Mouse (Mus musculus): ENCODE measurements around the gene Slc35c2. TPM values are rescaled to one million over a fixed set of nuclear protein-coding genes. Genes with fewer than 3 reads are reported as not detected.

The Slc35c2 gene
- polyA plus RNA-seq, 1 experiment: 24.6 TPM

DNA sequence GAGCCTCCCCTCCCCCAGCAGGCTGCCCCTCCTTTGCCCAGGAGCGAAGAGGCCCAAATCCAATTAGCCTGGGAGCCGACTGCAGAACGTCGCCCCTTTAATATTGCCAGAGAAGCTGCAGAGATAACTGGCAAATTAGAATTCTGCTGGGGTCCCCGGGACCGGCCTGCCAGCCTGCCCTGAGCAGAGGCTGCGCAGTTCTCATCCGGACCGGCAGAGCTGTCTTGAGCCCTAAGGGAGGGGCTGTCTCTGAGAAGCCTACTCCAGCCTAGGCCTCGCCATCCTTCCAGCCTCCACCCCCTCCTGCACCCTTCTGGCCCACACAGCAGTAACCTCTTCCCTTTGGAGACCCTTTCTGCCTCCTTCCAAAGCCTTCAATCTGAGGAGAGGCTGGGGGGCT lies 33.8 kb downstream of the Slc35c2 start:
- no peak for TF ChIP-seq POLR2A (IDR thresholded peaks at IDR 0.05; ENCODE audit: insufficient read depth, low read length)
- TF ChIP-seq CTCF (IDR thresholded peaks at IDR 0.05; ENCODE audit: low read depth, low read length): no peak
- TF ChIP-seq EP300 (IDR thresholded peaks at IDR 0.05; ENCODE audit: insufficient read depth, low read depth, low read length): no peak
- Histone ChIP-seq H3K4me3 (ENCODE audit: low read depth, low read length) (no peak overlapping the region), H3K27me3 (ENCODE audit: control insufficient read depth, insufficient read depth, low read length, poor library complexity, severe bottlenecking) (no peaks in the 10 kb centered on the region), H3K9ac (ENCODE audit: low read depth, poor library complexity, severe bottlenecking) (no peak overlapping the region), H3K9me3 (replicated peaks; ENCODE audit: control insufficient read depth, insufficient read depth, low read length, poor library complexity, severe bottlenecking) (no peaks in the 10 kb centered on the region), H3K36me3 (ENCODE audit: control insufficient read depth, insufficient read depth, low read length, poor library complexity, severe bottlenecking) (no peaks in the 10 kb centered on the region), H3K4me1 (ENCODE audit: control insufficient read depth, insufficient read depth, low read length) (no peaks in the 10 kb centered on the region), H3K27ac (ENCODE audit: insufficient read depth, low read length) (no peak overlapping the region)

GRCm38 (mm10) chr2:165253269-165253668 lies 34.4 kb downstream of the Slc35c2 start:
- no peak overlapping the region for H3K9ac ChIP-seq (ENCODE audit: low read depth, poor library complexity, severe bottlenecking)
- no peaks in the 10 kb centered on the region for H3K9me3 ChIP-seq (replicated peaks; ENCODE audit: control insufficient read depth, insufficient read depth, low read length, poor library complexity, severe bottlenecking)
- H3K4me3 ChIP-seq (ENCODE audit: low read depth, low read length): no peak overlapping the region
- H3K36me3 ChIP-seq (ENCODE audit: control insufficient read depth, insufficient read depth, low read length, poor library complexity, severe bottlenecking): no peaks in the 10 kb centered on the region
- H3K27me3 ChIP-seq (ENCODE audit: control insufficient read depth, insufficient read depth, low read length, poor library complexity, severe bottlenecking): no peaks in the 10 kb centered on the region
- no peak for TF ChIP-seq CTCF (IDR thresholded peaks at IDR 0.05; ENCODE audit: low read depth, low read length)
- TF ChIP-seq POLR2A (IDR thresholded peaks at IDR 0.05; ENCODE audit: insufficient read depth, low read length): no peak
- TF ChIP-seq EP300 (IDR thresholded peaks at IDR 0.05; ENCODE audit: insufficient read depth, low read depth, low read length): no peak
- H3K27ac ChIP-seq (ENCODE audit: insufficient read depth, low read length): no peak overlapping the region
- H3K4me1 ChIP-seq (ENCODE audit: control insufficient read depth, insufficient read depth, low read length): no peaks in the 10 kb centered on the region

- no peaks in the 10 kb centered on the region for H3K36me3 ChIP-seq (ENCODE audit: control insufficient read depth, insufficient read depth, low read length, poor library complexity, severe bottlenecking)
- no peak overlapping the region for H3K27ac ChIP-seq (ENCODE audit: insufficient read depth, low read length)
- H3K9ac ChIP-seq (ENCODE audit: low read depth, poor library complexity, severe bottlenecking): no peak overlapping the region
- TF ChIP-seq POLR2A (IDR thresholded peaks at IDR 0.05; ENCODE audit: insufficient read depth, low read length) (no peak), CTCF (IDR thresholded peaks at IDR 0.05; ENCODE audit: low read depth, low read length) (no peak), EP300 (IDR thresholded peaks at IDR 0.05; ENCODE audit: insufficient read depth, low read depth, low read length) (no peak)
- H3K27me3 ChIP-seq (ENCODE audit: control insufficient read depth, insufficient read depth, low read length, poor library complexity, severe bottlenecking): no peaks in the 10 kb centered on the region
- H3K4me1 ChIP-seq (ENCODE audit: control insufficient read depth, insufficient read depth, low read length): no peaks in the 10 kb centered on the region
- no peaks in the 10 kb centered on the region for H3K9me3 ChIP-seq (replicated peaks; ENCODE audit: control insufficient read depth, insufficient read depth, low read length, poor library complexity, severe bottlenecking)
- no peak overlapping the region for H3K4me3 ChIP-seq (ENCODE audit: low read depth, low read length)
These were observed 34.9 kb downstream of the Slc35c2 start for GRCm38 (mm10) chr2:165252801-165253200.

DNA sequence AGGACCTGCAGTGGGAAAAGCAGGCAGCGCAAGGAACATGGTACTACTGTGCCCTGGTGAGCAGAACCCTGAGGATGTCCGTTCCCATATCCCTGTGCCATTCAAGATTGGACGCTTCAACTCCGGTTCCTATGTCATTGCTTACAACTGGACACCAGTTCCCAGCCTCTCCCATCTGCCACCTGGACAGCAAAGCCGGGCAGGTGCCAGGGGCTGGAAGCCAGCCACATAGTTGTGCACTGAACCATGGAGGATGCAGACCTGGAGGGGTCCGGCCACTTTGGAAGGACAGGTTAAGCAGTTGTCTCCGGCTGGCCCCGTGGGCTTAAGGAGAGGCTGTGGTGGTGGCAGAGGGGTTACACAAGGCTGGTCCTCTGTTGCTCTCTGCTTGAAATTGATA lies 35.3 kb downstream of the Slc35c2 start:
- TF ChIP-seq POLR2A (IDR thresholded peaks at IDR 0.05; ENCODE audit: insufficient read depth, low read length) (no peak), CTCF (IDR thresholded peaks at IDR 0.05; ENCODE audit: low read depth, low read length) (no peak), EP300 (IDR thresholded peaks at IDR 0.05; ENCODE audit: insufficient read depth, low read depth, low read length) (no peak)
- Histone ChIP-seq H3K4me1 (ENCODE audit: control insufficient read depth, insufficient read depth, low read length) (no peaks in the 10 kb centered on the region), H3K36me3 (ENCODE audit: control insufficient read depth, insufficient read depth, low read length, poor library complexity, severe bottlenecking) (no peaks in the 10 kb centered on the region), H3K9me3 (replicated peaks; ENCODE audit: control insufficient read depth, insufficient read depth, low read length, poor library complexity, severe bottlenecking) (no peaks in the 10 kb centered on the region), H3K4me3 (ENCODE audit: low read depth, low read length) (no peak overlapping the region), H3K27me3 (ENCODE audit: control insufficient read depth, insufficient read depth, low read length, poor library complexity, severe bottlenecking) (no peaks in the 10 kb centered on the region), H3K27ac (ENCODE audit: insufficient read depth, low read length) (no peak overlapping the region), H3K9ac (ENCODE audit: low read depth, poor library complexity, severe bottlenecking) (no peak overlapping the region)

DNA sequence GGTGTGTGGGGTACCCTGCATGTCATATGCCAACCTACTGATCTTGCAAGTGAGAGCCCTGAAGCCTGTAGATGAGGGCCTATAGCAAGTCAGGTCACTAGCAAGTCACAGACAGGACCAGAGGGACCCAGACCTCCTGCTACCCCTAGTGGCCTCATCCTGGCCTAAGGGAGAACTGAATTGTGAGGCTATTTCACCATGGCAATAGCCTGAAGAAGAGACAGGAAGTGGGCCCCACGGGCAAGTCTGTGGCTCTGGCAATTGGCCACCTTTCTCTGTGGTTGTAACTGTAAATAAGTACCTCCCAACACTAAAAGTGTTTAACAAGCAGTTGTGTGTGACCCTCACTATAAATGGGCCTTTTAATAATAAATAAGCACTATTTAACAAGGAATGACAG lies 36.8 kb downstream of the Slc35c2 start:
- Histone ChIP-seq H3K9me3 (replicated peaks; ENCODE audit: control insufficient read depth, insufficient read depth, low read length, poor library complexity, severe bottlenecking) (no peaks in the 10 kb centered on the region), H3K4me3 (ENCODE audit: low read depth, low read length) (no peak overlapping the region), H3K27ac (ENCODE audit: insufficient read depth, low read length) (no peak overlapping the region), H3K9ac (ENCODE audit: low read depth, poor library complexity, severe bottlenecking) (no peak overlapping the region), H3K4me1 (ENCODE audit: control insufficient read depth, insufficient read depth, low read length) (no peaks in the 10 kb centered on the region), H3K27me3 (ENCODE audit: control insufficient read depth, insufficient read depth, low read length, poor library complexity, severe bottlenecking) (no peaks in the 10 kb centered on the region), H3K36me3 (ENCODE audit: control insufficient read depth, insufficient read depth, low read length, poor library complexity, severe bottlenecking) (no peaks in the 10 kb centered on the region)
- TF ChIP-seq POLR2A (IDR thresholded peaks at IDR 0.05; ENCODE audit: insufficient read depth, low read length) (no peak), EP300 (IDR thresholded peaks at IDR 0.05; ENCODE audit: insufficient read depth, low read depth, low read length) (no peak), CTCF (IDR thresholded peaks at IDR 0.05; ENCODE audit: low read depth, low read length) (no peak)

DNA sequence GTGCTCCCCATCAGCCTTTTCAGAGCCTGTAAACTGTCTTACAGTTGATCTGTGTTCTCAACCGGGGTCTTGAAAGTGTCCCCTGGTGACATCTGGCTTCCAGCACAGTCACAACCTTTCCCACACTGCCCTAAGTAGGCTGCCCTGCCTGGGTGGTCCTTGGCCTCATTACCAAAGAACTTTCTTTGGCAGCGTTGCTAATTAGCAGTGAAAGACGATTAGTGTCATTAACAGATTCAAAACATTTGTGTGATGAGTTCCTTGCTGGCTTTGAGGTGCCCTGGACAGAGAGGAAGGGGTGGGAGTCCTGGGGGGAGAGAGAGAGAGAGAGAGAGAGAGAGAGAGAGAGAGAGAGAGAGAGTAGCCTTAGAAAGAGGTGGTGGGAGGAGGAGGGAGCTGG lies 38.7 kb downstream of the Slc35c2 start:
- Histone ChIP-seq H3K4me1 (ENCODE audit: control insufficient read depth, insufficient read depth, low read length) (no peaks in the 10 kb centered on the region), H3K36me3 (ENCODE audit: control insufficient read depth, insufficient read depth, low read length, poor library complexity, severe bottlenecking) (no peaks in the 10 kb centered on the region), H3K9me3 (replicated peaks; ENCODE audit: control insufficient read depth, insufficient read depth, low read length, poor library complexity, severe bottlenecking) (no peaks in the 10 kb centered on the region), H3K27me3 (ENCODE audit: control insufficient read depth, insufficient read depth, low read length, poor library complexity, severe bottlenecking) (no peaks in the 10 kb centered on the region), H3K27ac (ENCODE audit: insufficient read depth, low read length) (no peak overlapping the region), H3K4me3 (ENCODE audit: low read depth, low read length) (no peak overlapping the region), H3K9ac (ENCODE audit: low read depth, poor library complexity, severe bottlenecking) (no peak overlapping the region)
- TF ChIP-seq POLR2A (IDR thresholded peaks at IDR 0.05; ENCODE audit: insufficient read depth, low read length) (no peak), CTCF (IDR thresholded peaks at IDR 0.05; ENCODE audit: low read depth, low read length) (no peak), EP300 (IDR thresholded peaks at IDR 0.05; ENCODE audit: insufficient read depth, low read depth, low read length) (no peak)
